Mouse (Mus musculus) intestine, embryonic 15.5 days (tissue): ENCODE results near the gene B3gnt8. TPM values are rescaled to one million over a fixed set of nuclear protein-coding genes. Genes with fewer than 3 reads are reported as not detected.

ENCODE experiments used
- polyA plus RNA-seq: library from polyadenylated mRNA; unstranded; fragments of >200 nt; fragmentation: Nextera tagmentation; extraction: Ambion mirVana; gene quantifications from 2 replicates; pipeline ENCODE4 v1.2.1, GENCODE M21; 2015

B3gnt8 gene
- polyA plus RNA-seq, 1 experiment from 2014 or later = 7.1 TPM

Other genes with a start within 250 kb of the B3gnt8 start
- gene Lipe, start 227.9 kb upstream of the B3gnt8 start, polyA plus RNA-seq = 7.0 and 8.8 TPM in 2 replicates
- 0.45 TPM in 1 of 2 replicates, not detected in the other for gene Cxcl17, start 213.8 kb upstream of the B3gnt8 start, polyA plus RNA-seq
- 31.4 and 32.3 TPM in 2 replicates for gene Ceacam1, start 149.1 kb upstream of the B3gnt8 start, polyA plus RNA-seq
- gene Ceacam2, start 86.8 kb upstream of the B3gnt8 start, polyA plus RNA-seq = 0.10 and 0.18 TPM in 2 replicates
- 13.3 and 19.0 TPM in 2 replicates for gene Erich4, start 10.8 kb upstream of the B3gnt8 start, polyA plus RNA-seq
- 38.4 and 43.4 TPM in 2 replicates for gene Dmac2, start 7.2 kb upstream of the B3gnt8 start, polyA plus RNA-seq
- 44.7 and 49.2 TPM in 2 replicates for gene Bckdha, start 32.3 kb downstream of the B3gnt8 start, polyA plus RNA-seq
- 80.5 and 87.7 TPM in 2 replicates for gene Exosc5, start 32.5 kb downstream of the B3gnt8 start, polyA plus RNA-seq
- 1.9 and 2.4 TPM in 2 replicates for gene Tmem91, start 48.5 kb downstream of the B3gnt8 start, polyA plus RNA-seq
- 22.4 and 23.7 TPM in 2 replicates for gene B9d2, start 54.1 kb downstream of the B3gnt8 start, polyA plus RNA-seq
- gene Tgfb1, start 60.3 kb downstream of the B3gnt8 start, polyA plus RNA-seq = 2.3 and 2.5 TPM in 2 replicates
- gene Ccdc97, start 92.4 kb downstream of the B3gnt8 start, polyA plus RNA-seq = 18.5 and 19.3 TPM in 2 replicates
- 43.9 and 51.5 TPM in 2 replicates for gene Hnrnpul1, start 128.1 kb downstream of the B3gnt8 start, polyA plus RNA-seq
- gene Axl, start 162.1 kb downstream of the B3gnt8 start, polyA plus RNA-seq = 69.8 and 71.5 TPM in 2 replicates
- 33.2 and 35.9 TPM in 2 replicates for gene Cyp2s1, start 190.3 kb downstream of the B3gnt8 start, polyA plus RNA-seq